Mouse (Mus musculus): ENCODE results near the gene Cpn1. TPM values are rescaled to one million over a fixed set of nuclear protein-coding genes. Genes with fewer than 3 reads are reported as not detected.

Gene Cpn1
- total and polyA plus RNA-seq, 3 experiments: 0.27 to 0.33 TPM; not detected in 1

DNA sequence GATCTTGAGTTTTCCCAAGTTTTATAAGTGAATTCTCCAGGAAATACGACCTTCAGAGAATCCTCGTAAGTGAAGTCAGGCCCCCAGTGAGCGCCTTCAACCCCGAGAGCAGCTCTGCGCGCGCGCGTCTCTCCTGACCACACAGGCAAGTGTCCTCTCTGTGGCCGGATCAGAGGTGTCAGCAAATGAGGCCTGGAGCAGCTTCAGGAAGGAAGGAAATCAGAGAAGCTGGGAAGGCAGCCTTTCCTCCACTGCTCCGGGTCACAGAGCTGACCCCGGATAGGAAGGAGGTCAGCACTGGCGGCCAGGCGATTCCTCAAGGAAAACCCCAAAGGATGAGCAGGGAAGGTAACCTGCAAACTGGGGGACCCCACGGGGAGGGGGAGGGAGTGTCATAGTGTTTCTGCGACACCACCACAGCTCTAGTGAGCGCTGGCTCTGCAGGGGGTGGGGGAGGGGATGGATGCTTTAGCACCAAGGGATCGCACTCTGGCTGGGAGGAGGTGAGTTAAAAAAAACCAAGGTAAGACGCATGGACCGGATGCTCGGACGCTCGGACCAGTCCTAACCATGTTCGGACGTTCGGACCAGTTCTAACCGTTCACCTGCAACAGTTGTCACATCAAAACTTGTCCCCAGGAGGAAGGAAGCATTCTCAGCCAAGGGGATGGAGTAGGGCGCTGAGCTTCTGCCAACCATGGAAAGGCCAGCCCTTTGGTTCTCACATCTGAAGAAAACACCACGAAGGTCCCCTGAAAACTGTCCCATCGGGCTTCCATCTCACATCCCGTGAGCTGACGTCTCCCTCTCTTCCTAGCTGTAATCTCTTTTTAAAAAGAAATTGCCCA is 65.7 kb downstream of the Cpn1 start:
- no peaks in the 10 kb centered on the region for H3K9me3 ChIP-seq (replicated peaks; ENCODE audit: insufficient read depth, low read length)

DNA sequence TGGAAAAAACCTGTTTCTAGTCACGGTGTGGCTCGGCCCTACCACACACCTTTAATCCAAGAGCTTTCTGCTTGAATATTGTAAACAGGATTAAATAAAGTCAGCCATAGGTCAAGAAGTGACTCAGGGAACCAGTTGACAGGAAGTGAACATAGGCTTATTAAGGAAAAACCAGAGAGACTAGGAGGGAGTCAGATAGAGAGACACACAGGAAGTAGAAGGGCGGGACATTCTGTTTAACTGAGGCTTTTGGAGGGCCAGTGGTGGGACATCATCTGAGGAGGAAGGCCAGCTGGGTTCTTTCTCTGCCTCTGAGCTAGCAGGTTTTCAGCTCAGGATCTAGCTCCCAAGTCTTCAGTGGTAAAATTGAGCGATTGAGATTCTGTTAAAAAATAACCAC is 66.5 kb downstream of the Cpn1 start:
- Histone ChIP-seq H3K4me1 (ENCODE audit: control insufficient read depth in 1 of 2, insufficient read depth in 2 of 2, low read length in 2 of 2) (0 out of 4 replicates have a peak, but pooled peaks cover 0 to 2% of the 10 kb centered on the region in 2 experiments), H3K9ac (ENCODE audit: control insufficient read depth, low read depth, low read length, poor library complexity, severe bottlenecking) (no peak overlapping the region), H3K36me3 (ENCODE audit: control insufficient read depth in 1 of 2, insufficient read depth in 2 of 2, low read length in 2 of 2) (no peaks in the 10 kb centered on the region), H3K27ac (ENCODE audit: control insufficient read depth, low read depth, low read length) (no peak overlapping the region), H3K9me3 (replicated peaks; ENCODE audit: insufficient read depth, low read length) (no peaks in the 10 kb centered on the region), H3K79me2 (ENCODE audit: control insufficient read depth, insufficient read depth, low read length, poor library complexity) (no peaks in the 10 kb centered on the region), H3K4me3 (ENCODE audit: control insufficient read depth in 1 of 2, insufficient read depth in 1 of 2, low read depth in 2 of 2, low read length in 2 of 2) (no peak overlapping the region), H3K27me3 (ENCODE audit: control insufficient read depth in 1 of 2, insufficient read depth in 2 of 2, low read length in 2 of 2) (no peaks in the 10 kb centered on the region)
- peak; percentile 60 for DNase-seq (ENCODE audit: low read depth, low spot score)
- 0 out of 2 replicates have a peak, but pooled peaks have one; percentile 12 for TF ChIP-seq E2F4 (IDR thresholded peaks at IDR 0.05; ENCODE audit: borderline replicate concordance, low read depth, low read length)
- TF ChIP-seq ZMIZ1 (IDR thresholded peaks at IDR 0.05; ENCODE audit: low read depth, low read length): no peak
- no peak for TF ChIP-seq SMC3 (IDR thresholded peaks at IDR 0.05; ENCODE audit: low read depth, low read length)
- no peak for TF ChIP-seq NRF1 (IDR thresholded peaks at IDR 0.05; ENCODE audit: insufficient read depth, low read depth, low read length, poor library complexity, severe bottlenecking)
- TF ChIP-seq USF2 (IDR thresholded peaks at IDR 0.05; ENCODE audit: borderline replicate concordance in 1 of 2, insufficient read depth in 1 of 2, low read depth in 1 of 2, low read length in 2 of 2): no peak
- peak; percentile 66 for TF ChIP-seq HCFC1 (IDR thresholded peaks at IDR 0.05; ENCODE audit: low read depth, low read length)
- TF ChIP-seq CHD1 (IDR thresholded peaks at IDR 0.05; ENCODE audit: low read depth, low read length): no peak
- no peak for TF ChIP-seq BHLHE40 (IDR thresholded peaks at IDR 0.05; ENCODE audit: borderline replicate concordance, low read depth, low read length)
- TF ChIP-seq JUND (IDR thresholded peaks at IDR 0.05; ENCODE audit: low read depth, low read length): no peak
- no peak for TF ChIP-seq MEF2A (IDR thresholded peaks at IDR 0.05; ENCODE audit: extremely low read depth, insufficient replicate concordance, low read depth, low read length, poor library complexity, severe bottlenecking)
- TF ChIP-seq ETS1 (IDR thresholded peaks at IDR 0.05; ENCODE audit: low read depth, low read length): no peak
- TF ChIP-seq ELF1 (IDR thresholded peaks at IDR 0.05; ENCODE audit: low read depth, low read length): 0 out of 2 replicates have a peak, but pooled peaks have one; percentile 27

More for the DNA sequence above, 65.7 kb downstream of the Cpn1 start:
- Histone ChIP-seq H3K4me3 (ENCODE audit: control insufficient read depth in 1 of 2, insufficient read depth in 1 of 2, low read depth in 2 of 2, low read length in 2 of 2) (no peak overlapping the region), H3K36me3 (ENCODE audit: control insufficient read depth in 1 of 2, insufficient read depth in 2 of 2, low read length in 2 of 2) (no peaks in the 10 kb centered on the region), H3K4me1 (ENCODE audit: control insufficient read depth in 1 of 2, insufficient read depth in 2 of 2, low read length in 2 of 2) (peaks cover 2 to 4% of the 10 kb centered on the region in 2 experiments; a peak in 2 of 4 replicates), H3K79me2 (ENCODE audit: control insufficient read depth, insufficient read depth, low read length, poor library complexity) (no peaks in the 10 kb centered on the region), H3K27me3 (ENCODE audit: control insufficient read depth in 1 of 2, insufficient read depth in 2 of 2, low read length in 2 of 2) (no peaks in the 10 kb centered on the region), H3K9ac (ENCODE audit: control insufficient read depth, low read depth, low read length, poor library complexity, severe bottlenecking) (no peak overlapping the region), H3K27ac (ENCODE audit: control insufficient read depth, low read depth, low read length) (no peak overlapping the region)
- DNase-seq (ENCODE audit: low read depth, low spot score): no peak
- no peak for TF ChIP-seq GATA1 (IDR thresholded peaks at IDR 0.05; ENCODE audit: low read depth, low read length)
- TF ChIP-seq ZMIZ1 (IDR thresholded peaks at IDR 0.05; ENCODE audit: low read depth, low read length): no peak
- TF ChIP-seq MAFK (IDR thresholded peaks at IDR 0.05; ENCODE audit: borderline replicate concordance, low read depth, low read length): no peak
- no peak for TF ChIP-seq ZKSCAN1 (IDR thresholded peaks at IDR 0.05; ENCODE audit: low read depth, low read length)
- no peak for TF ChIP-seq EP300 (IDR thresholded peaks at IDR 0.05; ENCODE audit: low read depth in 1 of 2, low read length in 2 of 2)
- no peak for TF ChIP-seq TCF12 (IDR thresholded peaks at IDR 0.05; ENCODE audit: low read depth, low read length)
- no peak for TF ChIP-seq SMC3 (IDR thresholded peaks at IDR 0.05; ENCODE audit: low read depth, low read length)
- TF ChIP-seq ETS1 (IDR thresholded peaks at IDR 0.05; ENCODE audit: low read depth, low read length): no peak
- TF ChIP-seq RCOR1 (IDR thresholded peaks at IDR 0.05; ENCODE audit: low read depth, low read length): no peak
- no peak for TF ChIP-seq MXI1 (IDR thresholded peaks at IDR 0.05; ENCODE audit: low read depth, low read length)
- no peak for TF ChIP-seq TAL1 (IDR thresholded peaks at IDR 0.05; ENCODE audit: low read length)
- no peak for TF ChIP-seq ZNF384 (IDR thresholded peaks at IDR 0.05; ENCODE audit: low read depth, low read length)
- TF ChIP-seq CHD2 (IDR thresholded peaks at IDR 0.05; ENCODE audit: low read length): no peak

Measured in MEL (cell line).